Mouse (Mus musculus): ENCODE measurements around the gene Gm6370. TPM values are rescaled to one million over a fixed set of nuclear protein-coding genes. Genes with fewer than 3 reads are reported as not detected.

Gm6370 gene
- polyA plus RNA-seq, 1 experiment from 2014 or later, result not detected

Other genes with a start within 250 kb of the Gm6370 start
- 1.8 and 1.9 TPM in 2 replicates for gene Wasf3, start 106.4 kb upstream of the Gm6370 start, polyA plus RNA-seq (2015; fragmentation: Nextera tagmentation; extraction: Ambion mirVana)
- not detected in 2 replicates for gene Gm6408, start 9.4 kb upstream of the Gm6370 start, polyA plus RNA-seq (2015; fragmentation: Nextera tagmentation; extraction: Ambion mirVana)
- not detected in 2 replicates for gene 4930449I24Rik, start 11.0 kb downstream of the Gm6370 start, polyA plus RNA-seq (2015; fragmentation: Nextera tagmentation; extraction: Ambion mirVana)
- gene Gm3402, start 22.8 kb downstream of the Gm6370 start, polyA plus RNA-seq (2015; fragmentation: Nextera tagmentation; extraction: Ambion mirVana), result not detected in 2 replicates
- not detected in 2 replicates for gene Gm3404, start 34.4 kb downstream of the Gm6370 start, polyA plus RNA-seq (2015; fragmentation: Nextera tagmentation; extraction: Ambion mirVana)
- gene Gm3409, start 46.3 kb downstream of the Gm6370 start, polyA plus RNA-seq (2015; fragmentation: Nextera tagmentation; extraction: Ambion mirVana), result not detected in 2 replicates
- not detected in 2 replicates for gene Gm3415, start 64.8 kb downstream of the Gm6370 start, polyA plus RNA-seq (2015; fragmentation: Nextera tagmentation; extraction: Ambion mirVana)
- gene Gpr12, start 93.9 kb downstream of the Gm6370 start, polyA plus RNA-seq (2015; fragmentation: Nextera tagmentation; extraction: Ambion mirVana), result 0.23 and 0.36 TPM in 2 replicates

All from stomach, embryonic 16.5 days (tissue).